Mouse (Mus musculus) bone marrow macrophage, adult 2 months (primary cell): ENCODE results near the gene Hist1h2bb. TPM values are rescaled to one million over a fixed set of nuclear protein-coding genes. Genes with fewer than 3 reads are reported as not detected.

ENCODE experiments used
- H3K27ac ChIP-seq: 2 replicates; pipeline ENCODE4 v1.5.1; 2012; ENCODE audit warnings: low read depth, low read length; ENCODE audit not compliant: insufficient read depth
- H3K4me1 ChIP-seq: 2 replicates; pipeline ENCODE4 v1.6.1; 2012; ENCODE audit warnings: low read length; ENCODE audit not compliant: control insufficient read depth, insufficient read depth
- H3K4me3 ChIP-seq: 2 replicates; pipeline ENCODE4 v1.5.1; 2012; ENCODE audit warnings: mild to moderate bottlenecking, low read length, moderate library complexity; ENCODE audit not compliant: insufficient read depth
- CTCF ChIP-seq: IDR thresholded peaks from 2 replicates; pipeline ENCODE4 v1.5.1; 2012; ENCODE audit warnings: low read depth, mild to moderate bottlenecking, low read length, moderate library complexity
- POLR2A ChIP-seq: IDR thresholded peaks from 2 replicates; pipeline ENCODE4 v1.6.1; 2012; ENCODE audit warnings: mild to moderate bottlenecking, low read depth, low read length, borderline replicate concordance
- polyA plus RNA-seq: library from polyadenylated mRNA; stranded (reverse); fragments of >200 nt; gene quantifications from 2 replicates; pipeline ENCODE4 v1.2.4, GENCODE M21; 2012; ENCODE audit not compliant: missing spikeins, insufficient read depth, insufficient read length

Hist1h2bb gene
- polyA plus RNA-seq, 1 experiment, result 1.3 TPM

DNA sequence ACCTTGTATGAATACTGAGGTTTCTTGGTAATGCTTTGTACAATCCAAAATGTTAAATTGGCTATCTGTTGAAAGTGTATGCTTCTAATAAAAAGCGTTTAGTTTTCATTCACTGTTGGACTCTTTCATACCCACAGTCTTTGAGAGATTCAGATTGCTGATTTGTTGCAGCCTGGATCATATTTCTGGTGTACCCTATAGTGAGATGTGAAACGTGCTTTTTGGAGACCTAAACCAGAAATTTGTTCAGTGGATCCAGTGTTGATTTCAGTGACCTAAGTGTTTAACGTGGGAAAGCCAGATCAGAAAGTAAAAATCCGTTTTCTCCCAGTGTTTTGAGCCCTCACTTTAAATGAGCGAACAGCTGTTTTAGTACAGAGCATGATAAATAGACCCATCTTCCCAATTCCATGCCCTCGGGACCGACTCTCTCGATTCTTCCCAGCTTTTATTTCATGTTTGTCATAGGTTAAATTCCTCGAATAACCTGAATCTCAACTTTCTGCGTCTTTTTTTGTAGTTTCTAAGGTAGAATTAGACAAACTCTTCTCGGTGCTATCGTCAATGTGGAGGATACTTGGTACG is 6.2 kb upstream of the Hist1h2bb start:
- H3K4me3 ChIP-seq, result peak overlapping the region; percentile 84
- TF ChIP-seq POLR2A (no peak), CTCF (no peak)
- peaks cover 7% of the 10 kb centered on the region for H3K4me1 ChIP-seq
- H3K27ac ChIP-seq, result peak overlapping the region; percentile 98

DNA sequence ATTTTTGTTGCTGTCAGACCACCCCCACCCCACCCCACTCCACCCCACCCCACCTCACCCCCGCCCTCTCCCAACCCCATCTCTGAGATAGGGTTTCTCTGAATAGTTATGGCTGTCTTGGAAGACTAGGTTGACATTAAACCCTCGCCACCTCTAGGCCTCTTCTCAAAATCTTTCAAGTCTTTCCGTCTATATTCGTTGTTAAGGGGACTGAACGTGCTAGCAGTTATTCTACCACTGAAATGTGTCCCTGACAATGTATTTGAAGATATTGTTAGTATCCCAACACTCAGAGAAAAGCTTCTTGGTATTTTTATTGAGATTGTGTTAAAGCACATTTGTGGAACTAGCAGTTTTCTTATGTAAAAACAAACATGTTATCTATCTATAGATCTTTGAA is 5.6 kb upstream of the Hist1h2bb start:
- TF ChIP-seq POLR2A (no peak), CTCF (no peak)
- Histone ChIP-seq H3K4me3 (peak overlapping the region; percentile 31; the same call in 1 of the 2 replicates), H3K4me1 (peaks cover 7% of the 10 kb centered on the region), H3K27ac (peak overlapping the region; percentile 50; the same call in 1 of the 2 replicates)

DNA sequence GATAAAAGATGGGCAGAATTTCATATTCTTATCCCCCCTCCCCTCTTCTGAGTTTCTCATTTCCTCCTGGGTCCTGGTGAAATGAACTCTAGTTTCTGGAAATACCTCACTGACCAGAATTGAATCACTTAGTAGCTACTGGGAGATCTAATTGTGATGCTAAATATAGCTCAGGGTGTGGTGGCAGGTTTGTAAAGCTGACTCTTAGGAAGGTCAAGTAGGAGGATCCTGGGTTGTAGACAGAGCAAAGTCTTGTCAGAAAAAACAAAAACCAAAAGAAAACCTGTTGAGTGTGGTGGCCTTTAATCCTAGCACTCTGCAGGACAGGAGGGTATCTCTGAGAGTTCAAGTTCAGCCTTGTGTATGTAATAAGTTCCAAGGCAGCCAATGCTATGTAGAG is 4.5 kb upstream of the Hist1h2bb start:
- peaks cover 7% of the 10 kb centered on the region for H3K4me1 ChIP-seq
- no peak overlapping the region for H3K4me3 ChIP-seq
- no peak overlapping the region for H3K27ac ChIP-seq
- TF ChIP-seq POLR2A, result no peak
- TF ChIP-seq CTCF, result no peak

DNA sequence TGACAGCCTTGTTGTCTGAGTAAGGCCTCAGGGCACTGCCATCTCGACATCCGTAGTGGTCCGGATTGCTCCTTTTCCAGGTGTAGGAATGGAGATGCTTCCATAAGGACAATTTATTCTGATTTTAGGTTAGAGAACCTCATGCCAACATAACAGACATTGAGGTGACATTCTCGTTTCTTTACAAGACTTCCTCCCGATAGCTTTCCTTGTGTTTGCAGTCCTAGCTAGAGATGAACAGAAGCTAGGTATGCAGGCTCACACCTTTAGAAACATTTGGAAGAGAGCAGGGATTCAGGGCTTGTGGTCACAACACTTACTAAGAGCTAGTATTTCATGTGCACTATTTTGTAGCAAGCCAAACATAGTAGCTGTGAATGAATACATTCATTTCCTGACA is 3.3 kb upstream of the Hist1h2bb start:
- H3K4me1 ChIP-seq, result peaks cover 9% of the 10 kb centered on the region
- TF ChIP-seq POLR2A, result no peak
- no peak for TF ChIP-seq CTCF
- no peak overlapping the region for H3K27ac ChIP-seq
- no peak overlapping the region for H3K4me3 ChIP-seq

DNA sequence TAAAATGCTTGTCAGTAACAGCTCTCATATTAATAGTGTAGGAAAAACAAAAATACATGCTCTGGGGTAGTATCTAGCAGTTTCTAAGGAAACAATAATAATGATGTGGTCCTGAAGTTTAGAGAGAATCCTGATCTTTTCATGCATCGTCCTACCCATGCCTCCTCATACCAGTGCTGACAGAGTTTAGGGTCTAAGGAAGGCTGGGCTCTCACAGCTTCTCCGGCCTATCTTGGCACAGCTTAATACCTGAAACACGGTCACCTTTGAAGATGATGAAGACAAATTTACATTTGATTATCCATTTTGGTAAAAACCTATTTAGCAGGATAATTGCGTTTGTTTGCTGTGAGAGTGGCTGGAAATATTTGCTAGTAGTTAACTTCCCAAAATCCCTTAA is 2.6 kb upstream of the Hist1h2bb start:
- TF ChIP-seq CTCF (no peak), POLR2A (no peak)
- peaks cover 14% of the 10 kb centered on the region for H3K4me1 ChIP-seq
- H3K27ac ChIP-seq, result no peak overlapping the region
- H3K4me3 ChIP-seq, result no peak overlapping the region

DNA sequence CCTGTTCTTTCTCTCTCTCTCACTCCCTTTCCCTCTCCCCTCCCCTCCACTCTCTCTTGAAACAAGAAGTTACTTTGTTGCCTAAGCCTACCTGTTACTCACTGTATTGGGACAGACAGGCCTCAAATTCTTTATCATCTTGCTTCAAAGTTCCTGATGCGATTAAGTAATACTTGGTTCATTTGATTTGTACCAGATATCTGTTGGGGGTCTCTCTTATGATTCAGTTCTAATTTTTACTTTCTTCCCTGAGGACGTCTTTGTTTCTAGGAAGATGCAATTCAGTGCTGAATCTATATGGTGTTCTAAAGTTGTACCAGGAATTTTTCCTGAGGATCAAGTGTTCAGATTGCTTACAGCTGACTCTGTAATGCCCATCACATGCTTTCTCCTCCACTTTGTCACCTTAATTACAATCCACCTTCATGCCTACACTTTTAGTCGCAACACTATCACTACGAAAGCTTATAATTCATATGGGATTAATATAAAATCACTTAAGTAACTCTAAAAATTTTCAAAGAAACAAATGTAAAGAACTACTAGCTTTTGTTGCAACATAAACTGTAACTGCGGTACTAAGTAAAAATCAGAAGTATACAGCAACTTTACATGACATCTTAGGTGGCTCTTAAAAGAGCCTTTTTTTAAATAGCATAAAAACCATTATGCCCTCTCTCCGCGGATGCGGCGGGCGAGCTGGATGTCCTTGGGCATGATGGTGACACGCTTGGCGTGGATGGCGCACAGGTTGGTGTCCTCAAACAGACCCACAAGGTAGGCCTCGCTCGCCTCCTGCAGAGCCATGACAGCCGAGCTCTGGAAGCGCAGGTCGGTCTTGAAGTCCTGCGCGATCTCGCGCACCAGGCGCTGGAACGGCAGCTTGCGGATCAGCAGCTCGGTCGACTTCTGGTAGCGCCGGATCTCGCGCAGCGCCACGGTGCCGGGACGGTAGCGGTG is 1.8 kb upstream of the Hist1h2bb start:
- Histone ChIP-seq H3K4me1 (peaks cover 16% of the 10 kb centered on the region), H3K4me3 (peak overlapping the region; percentile 54), H3K27ac (peak overlapping the region; percentile 72)
- no peak for TF ChIP-seq CTCF
- TF ChIP-seq POLR2A, result no peak

DNA sequence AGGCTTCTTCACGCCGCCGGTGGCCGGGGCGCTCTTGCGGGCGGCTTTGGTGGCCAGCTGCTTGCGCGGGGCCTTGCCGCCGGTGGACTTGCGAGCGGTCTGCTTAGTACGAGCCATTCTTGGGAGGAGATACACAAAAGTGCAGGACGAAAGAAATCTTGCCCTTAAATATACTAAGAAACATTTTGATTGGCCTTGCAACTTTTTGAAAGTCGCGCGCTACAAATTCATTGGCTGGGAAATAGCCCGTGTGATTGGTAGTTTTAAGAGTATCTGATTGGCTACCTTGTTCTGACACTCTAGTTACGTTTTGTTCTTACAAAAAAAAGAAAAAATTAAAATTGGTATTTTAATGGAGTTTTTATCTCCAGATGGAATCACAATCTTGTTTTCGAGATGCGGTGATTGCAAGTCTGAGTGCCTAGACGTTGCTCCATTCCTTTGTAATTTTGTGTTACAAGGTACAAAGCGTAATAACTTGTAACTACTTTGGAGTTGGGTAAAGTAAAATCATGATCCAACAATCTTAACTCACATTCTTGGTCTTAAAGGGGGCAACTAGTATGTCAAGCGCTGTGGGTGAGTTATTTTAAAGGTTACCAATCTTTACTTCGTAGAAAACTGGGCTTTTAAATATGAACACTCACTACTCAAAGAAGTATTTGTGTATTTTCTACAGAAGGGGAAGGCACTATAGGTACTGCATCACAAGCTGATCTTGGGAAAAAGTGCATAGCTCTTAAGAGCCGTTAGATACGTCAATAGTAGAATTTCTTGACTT is 963 bp upstream of the Hist1h2bb start, which contains the start of gene Hist1h3c:
Gene Hist1h3c (minus strand): TSS at position 222 of the 781 bp plus-strand sequence.
- TF ChIP-seq CTCF (no peak), POLR2A (no peak)

DNA sequence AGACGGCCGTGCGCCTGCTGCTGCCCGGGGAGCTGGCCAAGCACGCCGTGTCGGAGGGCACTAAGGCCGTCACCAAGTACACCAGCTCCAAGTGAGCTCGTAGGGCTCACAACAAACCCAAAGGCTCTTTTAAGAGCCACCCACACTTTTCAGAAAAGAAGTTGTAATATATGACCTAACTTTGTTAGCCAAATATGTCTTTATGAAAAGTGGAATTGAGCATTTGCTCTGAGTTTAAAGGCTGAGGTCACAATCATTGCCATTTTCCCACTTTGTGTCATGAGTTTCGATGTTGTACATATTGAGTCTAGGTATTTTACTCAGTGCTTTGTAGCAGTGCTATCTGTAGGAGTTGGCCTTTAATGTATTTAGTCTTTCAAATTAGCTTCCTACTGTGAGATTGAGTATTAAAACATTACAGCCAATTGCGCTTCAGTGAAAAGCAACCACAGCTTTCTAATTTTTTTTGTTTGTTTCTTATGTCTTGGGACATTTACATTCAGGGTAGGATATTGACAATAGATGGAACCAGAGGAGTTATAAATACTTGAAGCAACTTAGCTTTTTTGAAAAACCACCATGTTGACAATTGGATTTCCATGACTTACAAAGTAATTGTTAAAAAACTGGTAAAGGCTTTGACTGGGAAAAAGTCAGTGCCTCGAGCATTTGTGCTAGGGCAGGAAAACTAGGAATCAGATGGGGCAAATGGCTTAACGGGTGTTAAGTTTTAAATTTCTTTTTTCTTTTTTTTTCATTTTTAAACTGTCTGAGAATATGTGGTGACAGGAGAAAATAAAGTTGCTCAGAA is 752 bp downstream of the Hist1h2bb start:
- TF ChIP-seq POLR2A, result no peak
- no peak for TF ChIP-seq CTCF
- Histone ChIP-seq H3K4me3 (peak overlapping the region; percentile 39; the same call in 1 of the 2 replicates), H3K4me1 (peaks cover 15% of the 10 kb centered on the region), H3K27ac (peak overlapping the region; percentile 100)

More for the DNA sequence above, 963 bp upstream of the Hist1h2bb start, which contains the start of gene Hist1h3c:
- Histone ChIP-seq H3K27ac (peak within 1 kb of the TSS; percentile 100), H3K4me3 (peak within 1 kb of the TSS; percentile 73), H3K4me1 (peaks cover 20% of the 10 kb centered on the region)

DNA sequence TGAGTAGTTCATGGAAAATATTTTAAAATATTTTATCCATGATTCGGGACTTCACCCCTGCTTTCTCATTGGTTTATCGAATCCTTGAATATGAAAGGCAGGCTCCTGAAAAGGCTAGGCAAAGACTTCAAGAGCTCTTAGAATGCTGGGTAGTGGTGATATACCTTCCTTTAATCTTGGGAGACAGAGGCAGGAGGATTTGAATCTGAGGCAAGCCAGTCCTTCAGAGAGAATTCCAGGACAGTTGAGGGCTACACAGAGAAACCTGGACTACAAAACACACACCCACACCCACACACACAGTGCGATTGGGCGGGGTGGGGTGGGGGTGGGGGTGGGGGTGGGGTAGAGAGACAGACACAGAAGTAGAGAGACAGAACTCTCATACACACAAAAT is 1.4 kb downstream of the Hist1h2bb start:
- peak overlapping the region; percentile 100 for H3K27ac ChIP-seq
- TF ChIP-seq POLR2A (no peak), CTCF (no peak)
- no peak overlapping the region for H3K4me3 ChIP-seq
- peaks cover 15% of the 10 kb centered on the region for H3K4me1 ChIP-seq
